Mouse (Mus musculus): ENCODE measurements around the gene Naaladl1.

Naaladl1 gene

GRCm38 (mm10) chr19:6082156-6082555, 23.4 kb upstream of the Naaladl1 start, which contains the start of gene Gm28374:
TSS of gene Gm28374 (minus strand) at chr19:6082256.
- CTCF ChIA-PET, result no interaction called here

- CTCF ChIA-PET, result interaction anchor here (1.1 kb wide), 1 partner anchor 43 kb away, joined by 3 read pairs; the partner anchor contains the start of gene Snx15
Measured at GRCm38 (mm10) chr19:6084478-6085248, 20.9 kb upstream of the Naaladl1 start, which contains the start of the genes Zfpl1 and Cdca5. TSS of gene Zfpl1 (minus strand) at chr19:6084956. TSS of gene Cdca5 (plus strand) at chr19:6084983.

- CTCF ChIA-PET, result interaction anchor here (1.1 kb wide), 1 partner anchor 42 kb away, joined by 3 read pairs; the partner anchor contains the start of gene Snx15
Measured at GRCm38 (mm10) chr19:6085417-6085879, 20.1 kb upstream of the Naaladl1 start.

GRCm38 (mm10) chr19:6088841-6089240, 16.7 kb upstream of the Naaladl1 start:
- CTCF ChIA-PET, result no interaction called here

- CTCF ChIA-PET, result no interaction called here
Measured at GRCm38 (mm10) chr19:6094119-6094518, 11.5 kb upstream of the Naaladl1 start, which contains the start of gene AC131692.1. TSS of gene AC131692.1 (plus strand) at chr19:6094419.

GRCm38 (mm10) chr19:6097847-6098246, 7.7 kb upstream of the Naaladl1 start:
- CTCF ChIA-PET, result interaction anchor here (0.6 to 0.7 kb wide), 3 partner anchors 11 to 32 kb away, joined by 3 to 14 read pairs (median 7); no protein-coding TSS in a partner anchor

- CTCF ChIA-PET, result no interaction called here
Measured at GRCm38 (mm10) chr19:6101186-6101585, 4.4 kb upstream of the Naaladl1 start.

GRCm38 (mm10) chr19:6102169-6102853, 3.3 kb upstream of the Naaladl1 start:
- CTCF ChIA-PET, result no interaction called here

GRCm38 (mm10) chr19:6104476-6104875, 1.1 kb upstream of the Naaladl1 start:
- CTCF ChIA-PET, result no interaction called here

GRCm38 (mm10) chr19:6113116-6113515, 7.5 kb downstream of the Naaladl1 start:
- CTCF ChIA-PET, result no interaction called here

GRCm38 (mm10) chr19:6116113-6116850, 10.7 kb downstream of the Naaladl1 start:
- CTCF ChIA-PET, result interaction anchor here (0.6 kb wide), 1 partner anchor 606 kb away, joined by 5 read pairs; no protein-coding TSS in a partner anchor

GRCm38 (mm10) chr19:6117346-6117985, 11.9 kb downstream of the Naaladl1 start:
- CTCF ChIA-PET, result no interaction called here

- CTCF ChIA-PET, result no interaction called here
Measured at GRCm38 (mm10) chr19:6117986-6118676, 12.5 kb downstream of the Naaladl1 start, which contains the start of gene Sac3d1. TSS of gene Sac3d1 (minus strand) at chr19:6118650.

- CTCF ChIA-PET, result interaction anchor here (0.6 kb wide), 1 partner anchor 9 kb away, joined by 6 read pairs; no protein-coding TSS in a partner anchor
Measured at GRCm38 (mm10) chr19:6118677-6119185, 13.1 kb downstream of the Naaladl1 start.

- CTCF ChIA-PET, result no interaction called here
Measured at GRCm38 (mm10) chr19:6121761-6122160, 16.2 kb downstream of the Naaladl1 start.

- CTCF ChIA-PET, result interaction anchor here (0.6 kb wide), 1 partner anchor 11 kb away, joined by 3 read pairs; no protein-coding TSS in a partner anchor
Measured at GRCm38 (mm10) chr19:6123330-6123729, 17.7 kb downstream of the Naaladl1 start.

GRCm38 (mm10) chr19:6124898-6125297, 19.3 kb downstream of the Naaladl1 start:
- CTCF ChIA-PET, result interaction anchor here (0.6 to 0.7 kb wide), 3 partner anchors 64 to 1141 kb away, joined by 5 to 6 read pairs (median 5); no protein-coding TSS in a partner anchor

GRCm38 (mm10) chr19:6126289-6126688, 20.7 kb downstream of the Naaladl1 start:
- CTCF ChIA-PET, result no interaction called here

GRCm38 (mm10) chr19:6126789-6127580, 21.4 kb downstream of the Naaladl1 start:
- CTCF ChIA-PET, result interaction anchor here (0.6 to 1.2 kb wide), 3 partner anchors 8 to 162 kb away, joined by 3 to 8 read pairs (median 6); partner anchors contain the start of genes Cdca5 and Zfpl1

Measured in spleen, embryonic (tissue).